ENCODE assay signal across 25 mouse cellular contexts in the genomic region with DNA sequence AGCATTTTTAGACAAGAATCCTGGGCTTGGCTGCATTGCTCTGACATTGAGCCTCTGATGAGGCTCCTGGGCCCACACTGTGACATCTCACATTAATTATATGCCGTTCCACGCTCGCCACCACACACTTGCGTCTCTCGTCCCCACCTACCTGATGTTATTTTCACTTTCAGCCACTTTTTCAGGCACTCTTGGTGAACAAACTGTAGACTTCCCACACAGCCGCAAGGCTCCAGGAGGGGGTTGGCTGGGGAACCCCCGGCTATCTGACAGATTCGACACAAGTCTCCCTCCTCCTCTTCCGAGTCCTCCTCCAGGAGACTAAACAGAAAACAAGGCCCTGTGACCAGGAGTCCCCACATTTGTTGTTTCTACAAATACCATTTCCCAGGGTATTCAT.
A peak's percentile ranks its signal among the peaks of the same experiment; 100 is the strongest.
DNase-seq lines count a peak whose midpoint lies in the region.
"Had no signal": no experiment of that assay in that cellular context is flagged by ENCODE, and none has a peak within 500 bp of the region (broad histone marks: within the 10 kb centered on the region; RNA-seq: fewer than 3 reads in every experiment).

No protein-coding gene starts in this region.

- intact Hi-C loops in left cerebral cortex, postnatal 25 days (cut with DNase I): loop anchor here (1.0 kb wide), 1 partner anchor 35 kb away; no protein-coding TSS in a partner anchor

- DNase-seq in right cerebral cortex, adult 18-20 months: peak; percentile 74
- no peak for DNase-seq in right cerebral cortex, postnatal 4 days
- DNase-seq in frontal cortex, postnatal 36 days (ENCODE audit: low spot score in 2 of 2): peak; percentile 57 to 80
- DNase-seq in left cerebral cortex, postnatal 25 days (ENCODE audit: low spot score in 2 of 2): peak; percentile 56 to 93
- DNase-seq in right cerebral cortex, postnatal 36 days (ENCODE audit: low spot score in 2 of 2): peak; percentile 67 to 82
- DNase-seq in adrenal gland, adult 18-20 months (ENCODE audit: low spot score in 2 of 2): no peak
- no peak for DNase-seq in thymus, adult 18-20 months
- no peak for DNase-seq in adrenal gland, adult 2 months
- DNase-seq: adrenal gland, postnatal 14 days; B cell, adult 2 months; cerebellum, adult 11-12 months; cerebellum, adult 9-11 months; embryo, embryonic 11 days; gastrocnemius, adult 2 months; heart, adult 2 months; heart, postnatal 10 days; kidney, adult 11 months; kidney, postnatal 14 days; layer of hippocampus, adult 9-11 months; liver, embryonic 13.5 days; lung, adult 18-20 months; midbrain, embryonic 14.5 days; retina, postnatal 1 day; spleen, adult 18-20 months; thymus, postnatal 4 days had no signal

Comparison
In these comparisons a context has a peak if more than half of its experiments do, and no peak if none do; other contexts are left out.
1. DNase-seq: peak in right cerebral cortex, adult 18-20 months (single experiment), frontal cortex, postnatal 36 days (2 of 2), left cerebral cortex, postnatal 25 days (2 of 2) and right cerebral cortex, postnatal 36 days (2 of 2); none in right cerebral cortex, postnatal 4 days (single experiment), adrenal gland, adult 18-20 months (0 of 2), thymus, adult 18-20 months (0 of 2) and adrenal gland, adult 2 months (single experiment).